Mouse (Mus musculus): ENCODE measurements around the gene Pfdn2. TPM values are rescaled to one million over a fixed set of nuclear protein-coding genes. Genes with fewer than 3 reads are reported as not detected.

Pfdn2 gene
- polyA plus RNA-seq, 1 experiment from 2014 or later, result 73.7 TPM

GRCm38 (mm10) chr1:171361106-171362103 lies 15.9 kb downstream of the Pfdn2 start:
- Histone ChIP-seq H3K4me1 (replicated peaks; ENCODE audit: control insufficient read depth, insufficient read depth, low read length) (peaks cover 11% of the 10 kb centered on the region), H3K4me2 (peak overlapping the region; percentile 91), H3K27ac (ENCODE audit: low read depth, low read length) (0 out of 2 replicates have a peak overlapping the region, but pooled peaks have one; percentile 4), H3K4me3 (ENCODE audit: low read depth, low read length) (peak overlapping the region; percentile 54), H3K27me3 (replicated peaks; ENCODE audit: control insufficient read depth, insufficient read depth, low read length) (no peaks in the 10 kb centered on the region), H3K9ac (ENCODE audit: low read depth, low read length) (peak overlapping the region; percentile 59), H3K36me3 (ENCODE audit: control insufficient read depth, insufficient read depth, low read length) (peaks cover 12% of the 10 kb centered on the region; the same call in 1 of the 2 replicates), H3K9me3 (ENCODE audit: control insufficient read depth, low read length) (no peaks in the 10 kb centered on the region)
- DNase-seq (ENCODE audit: low spot score) (no peak), ATAC-seq (replicated peaks; ENCODE audit: low FRiP score) (peak; percentile 69)
- 34% methylated on average over 16 of the region's 16 CpGs for WGBS

GRCm38 (mm10) chr1:171365934-171366333 lies 20.5 kb downstream of the Pfdn2 start:
- WGBS, result 62% methylated on average over 7 of the region's 7 CpGs
- Histone ChIP-seq H3K4me1 (replicated peaks; ENCODE audit: control insufficient read depth, insufficient read depth, low read length) (peaks cover 5% of the 10 kb centered on the region; the same call in 1 of the 2 replicates), H3K27me3 (replicated peaks; ENCODE audit: control insufficient read depth, insufficient read depth, low read length) (no peaks in the 10 kb centered on the region), H3K4me2 (no peak overlapping the region), H3K27ac (ENCODE audit: low read depth, low read length) (no peak overlapping the region), H3K9ac (ENCODE audit: low read depth, low read length) (no peak overlapping the region), H3K36me3 (ENCODE audit: control insufficient read depth, insufficient read depth, low read length) (no peaks in the 10 kb centered on the region), H3K9me3 (ENCODE audit: control insufficient read depth, low read length) (no peaks in the 10 kb centered on the region), H3K4me3 (ENCODE audit: low read depth, low read length) (no peak overlapping the region)
- DNase-seq (ENCODE audit: low spot score) (no peak), ATAC-seq (replicated peaks; ENCODE audit: low FRiP score) (no peak)

DNA sequence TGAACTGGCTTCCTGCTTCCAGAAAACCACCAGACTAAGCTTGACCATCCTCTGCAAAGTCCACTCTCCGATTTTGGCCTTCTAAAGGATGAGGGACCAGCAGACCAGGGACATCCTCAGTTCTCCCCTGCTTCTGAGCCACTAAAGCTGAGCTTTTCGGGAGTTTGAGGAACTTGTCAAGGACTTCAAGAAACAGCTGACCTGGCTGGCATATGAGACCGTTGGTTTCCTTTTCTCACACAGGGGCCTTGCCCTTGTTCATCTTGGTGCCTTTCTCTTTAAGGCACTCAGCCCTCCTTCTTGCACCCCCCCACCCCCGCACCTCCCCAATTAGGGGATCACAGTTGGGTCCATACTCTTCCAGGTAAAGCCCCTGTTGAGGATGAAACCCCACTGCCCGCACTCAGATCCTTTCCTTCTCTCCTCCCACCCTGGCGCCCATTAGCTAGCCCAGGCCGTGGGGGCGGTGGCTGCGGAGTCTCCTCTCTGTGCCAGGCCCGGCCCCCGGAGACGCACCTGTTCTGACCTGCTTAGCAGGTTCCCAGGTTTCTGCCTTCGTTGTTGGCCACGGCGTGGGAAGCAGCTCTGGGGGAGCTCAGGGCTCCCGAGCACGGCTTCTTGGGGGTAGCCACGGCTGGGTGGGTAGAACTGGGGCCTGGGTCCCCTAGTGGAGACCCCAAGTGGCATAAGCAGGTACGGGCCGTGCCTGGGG lies 24.5 kb downstream of the Pfdn2 start, which contains the start of gene Nectin4:
Gene Nectin4, plus strand, starts transcription at position 255 of the 712 bp plus-strand sequence.
- 42% methylated on average over 20 of the region's 20 CpGs for WGBS
- ATAC-seq (replicated peaks; ENCODE audit: low FRiP score), result no peak
- H3K9me3 ChIP-seq (ENCODE audit: control insufficient read depth, low read length), result no peaks in the 10 kb centered on the region
- H3K27me3 ChIP-seq (replicated peaks; ENCODE audit: control insufficient read depth, insufficient read depth, low read length), result no peaks in the 10 kb centered on the region; the same call in 1 of the 2 replicates
- no peak within 1 kb of the TSS for H3K4me2 ChIP-seq
- H3K27ac ChIP-seq (ENCODE audit: low read depth, low read length), result no peak within 1 kb of the TSS
- H3K36me3 ChIP-seq (ENCODE audit: control insufficient read depth, insufficient read depth, low read length), result no peaks in the 10 kb centered on the region
- no peak within 1 kb of the TSS for H3K9ac ChIP-seq (ENCODE audit: low read depth, low read length)
- 0 out of 2 replicates have a peak, but pooled peaks cover 8% of the 10 kb centered on the region for H3K4me1 ChIP-seq (replicated peaks; ENCODE audit: control insufficient read depth, insufficient read depth, low read length)
- no peak within 1 kb of the TSS for H3K4me3 ChIP-seq (ENCODE audit: low read depth, low read length)
- no peak for DNase-seq (ENCODE audit: low spot score)

GRCm38 (mm10) chr1:171372880-171373279 lies 27.4 kb downstream of the Pfdn2 start:
- H3K9ac ChIP-seq (ENCODE audit: low read depth, low read length), result no peak overlapping the region

DNA sequence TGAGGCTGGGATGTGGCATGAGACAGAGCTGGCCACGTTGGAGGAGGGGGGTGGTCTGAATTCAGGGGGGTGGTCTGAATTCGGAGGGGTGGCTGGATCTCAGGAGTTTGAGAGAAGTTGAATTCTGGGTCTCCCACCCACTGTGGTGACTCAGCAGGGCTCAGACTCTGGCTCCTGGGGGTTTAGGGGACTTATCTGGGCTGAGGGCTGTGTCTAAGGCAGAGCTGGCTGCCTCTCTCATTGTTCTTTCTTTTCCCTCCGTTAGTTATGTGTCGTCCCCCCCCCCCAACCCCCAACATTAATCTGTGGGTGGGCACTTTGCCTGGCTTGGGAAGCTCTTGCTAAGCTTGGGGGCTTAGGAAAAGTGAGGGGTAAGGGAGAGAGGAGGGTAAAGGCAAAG lies 28.5 kb downstream of the Pfdn2 start:
- DNase-seq (ENCODE audit: low spot score) (no peak), ATAC-seq (replicated peaks; ENCODE audit: low FRiP score) (no peak)
- Histone ChIP-seq H3K4me3 (ENCODE audit: low read depth, low read length) (no peak overlapping the region), H3K27ac (ENCODE audit: low read depth, low read length) (no peak overlapping the region), H3K9me3 (ENCODE audit: control insufficient read depth, low read length) (no peaks in the 10 kb centered on the region), H3K4me1 (replicated peaks; ENCODE audit: control insufficient read depth, insufficient read depth, low read length) (peaks cover 15% of the 10 kb centered on the region), H3K9ac (ENCODE audit: low read depth, low read length) (no peak overlapping the region), H3K4me2 (peak overlapping the region; percentile 12; the same call in 1 of the 2 replicates), H3K27me3 (replicated peaks; ENCODE audit: control insufficient read depth, insufficient read depth, low read length) (no peaks in the 10 kb centered on the region; the same call in 1 of the 2 replicates), H3K36me3 (ENCODE audit: control insufficient read depth, insufficient read depth, low read length) (no peaks in the 10 kb centered on the region)
- WGBS, result 6% methylated on average over 4 of the region's 4 CpGs

More at GRCm38 (mm10) chr1:171372880-171373279, 27.4 kb downstream of the Pfdn2 start:
- no peak overlapping the region for H3K4me2 ChIP-seq
- no peaks in the 10 kb centered on the region for H3K36me3 ChIP-seq (ENCODE audit: control insufficient read depth, insufficient read depth, low read length)
- H3K27me3 ChIP-seq (replicated peaks; ENCODE audit: control insufficient read depth, insufficient read depth, low read length), result no peaks in the 10 kb centered on the region; the same call in 1 of the 2 replicates
- DNase-seq (ENCODE audit: low spot score) (no peak), ATAC-seq (replicated peaks; ENCODE audit: low FRiP score) (no peak)
- peaks cover 10% of the 10 kb centered on the region for H3K4me1 ChIP-seq (replicated peaks; ENCODE audit: control insufficient read depth, insufficient read depth, low read length)
- no peak overlapping the region for H3K27ac ChIP-seq (ENCODE audit: low read depth, low read length)
- no peaks in the 10 kb centered on the region for H3K9me3 ChIP-seq (ENCODE audit: control insufficient read depth, low read length)
- H3K4me3 ChIP-seq (ENCODE audit: low read depth, low read length), result no peak overlapping the region
- WGBS, result 70% methylated on average over 3 of the region's 3 CpGs

DNA sequence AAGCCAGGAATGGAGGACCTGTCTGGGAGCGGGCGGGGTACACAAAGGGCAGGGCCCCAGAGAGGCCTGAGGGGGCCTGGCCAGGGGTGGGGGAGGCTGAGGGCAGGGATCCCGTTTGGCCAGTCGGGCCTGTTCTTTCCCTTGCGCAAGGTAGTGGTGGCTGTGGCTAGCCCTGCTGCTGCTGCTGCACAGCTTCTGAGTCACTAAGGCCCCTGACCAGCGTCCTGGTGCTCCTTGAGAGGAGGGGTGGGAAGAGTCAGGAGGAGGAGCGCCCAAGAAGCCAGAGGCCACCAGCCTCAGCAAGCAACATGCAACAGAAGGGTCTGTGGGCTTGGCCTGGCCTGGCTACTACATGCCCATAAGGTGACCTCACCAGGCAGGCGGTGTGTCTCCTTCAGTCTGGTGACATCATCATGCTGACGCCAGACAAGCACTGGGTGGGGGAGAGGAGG lies 30.2 kb downstream of the Pfdn2 start:
- H3K27ac ChIP-seq (ENCODE audit: low read depth, low read length), result no peak overlapping the region
- H3K36me3 ChIP-seq (ENCODE audit: control insufficient read depth, insufficient read depth, low read length), result no peaks in the 10 kb centered on the region
- H3K4me2 ChIP-seq, result no peak overlapping the region
- no peak overlapping the region for H3K9ac ChIP-seq (ENCODE audit: low read depth, low read length)
- peaks cover 21% of the 10 kb centered on the region for H3K4me1 ChIP-seq (replicated peaks; ENCODE audit: control insufficient read depth, insufficient read depth, low read length)
- WGBS, result 41% methylated on average over 9 of the region's 9 CpGs
- no peaks in the 10 kb centered on the region for H3K9me3 ChIP-seq (ENCODE audit: control insufficient read depth, low read length)
- peaks cover 14% of the 10 kb centered on the region for H3K27me3 ChIP-seq (replicated peaks; ENCODE audit: control insufficient read depth, insufficient read depth, low read length)
- ATAC-seq (replicated peaks; ENCODE audit: low FRiP score), result peak; percentile 32; the same call in 1 of the 2 replicates
- no peak overlapping the region for H3K4me3 ChIP-seq (ENCODE audit: low read depth, low read length)
- no peak for DNase-seq (ENCODE audit: low spot score)

DNA sequence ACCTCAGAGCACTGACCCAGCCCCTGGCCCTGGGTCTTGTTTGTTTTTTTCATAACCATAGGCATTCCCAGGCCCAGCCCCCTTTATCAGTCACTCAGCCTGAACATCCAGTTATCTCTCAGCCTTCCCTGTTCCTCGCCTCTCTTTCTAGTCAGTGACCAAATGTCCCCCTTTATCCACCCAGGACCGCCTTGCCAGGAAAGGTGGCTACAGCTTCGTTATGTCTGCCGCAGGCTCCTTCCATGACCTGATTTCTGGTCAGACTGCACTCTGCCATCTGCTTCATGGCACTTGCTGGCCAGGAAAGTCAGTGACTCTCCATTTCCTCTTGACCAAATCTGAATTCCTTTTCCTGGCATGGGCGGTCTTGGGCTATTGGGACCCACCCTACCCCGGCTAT lies 32.8 kb downstream of the Pfdn2 start:
- Histone ChIP-seq H3K9me3 (ENCODE audit: control insufficient read depth, low read length) (no peaks in the 10 kb centered on the region), H3K36me3 (ENCODE audit: control insufficient read depth, insufficient read depth, low read length) (no peaks in the 10 kb centered on the region), H3K4me2 (no peak overlapping the region), H3K4me3 (ENCODE audit: low read depth, low read length) (no peak overlapping the region), H3K4me1 (replicated peaks; ENCODE audit: control insufficient read depth, insufficient read depth, low read length) (peaks cover 20% of the 10 kb centered on the region), H3K27ac (ENCODE audit: low read depth, low read length) (no peak overlapping the region), H3K27me3 (replicated peaks; ENCODE audit: control insufficient read depth, insufficient read depth, low read length) (peaks cover 20% of the 10 kb centered on the region), H3K9ac (ENCODE audit: low read depth, low read length) (no peak overlapping the region)
- ATAC-seq (replicated peaks; ENCODE audit: low FRiP score), result no peak
- WGBS, result 71% methylated on average over 6 of the region's 6 CpGs
- no peak for DNase-seq (ENCODE audit: low spot score)

GRCm38 (mm10) chr1:171379935-171380599 lies 34.6 kb downstream of the Pfdn2 start:
- DNase-seq (ENCODE audit: low spot score), result peak; percentile 69
- peaks cover 20% of the 10 kb centered on the region for H3K27me3 ChIP-seq (replicated peaks; ENCODE audit: control insufficient read depth, insufficient read depth, low read length)
- no peaks in the 10 kb centered on the region for H3K36me3 ChIP-seq (ENCODE audit: control insufficient read depth, insufficient read depth, low read length)
- WGBS, result 5% methylated on average over 31 of the region's 31 CpGs
- H3K9ac ChIP-seq (ENCODE audit: low read depth, low read length), result no peak overlapping the region
- ATAC-seq (replicated peaks; ENCODE audit: low FRiP score), result peak; percentile 63
- peak overlapping the region; percentile 22 for H3K4me3 ChIP-seq (ENCODE audit: low read depth, low read length)
- H3K9me3 ChIP-seq (ENCODE audit: control insufficient read depth, low read length), result no peaks in the 10 kb centered on the region
- peak overlapping the region; percentile 48 for H3K4me2 ChIP-seq
- peaks cover 13% of the 10 kb centered on the region for H3K4me1 ChIP-seq (replicated peaks; ENCODE audit: control insufficient read depth, insufficient read depth, low read length)
- H3K27ac ChIP-seq (ENCODE audit: low read depth, low read length), result no peak overlapping the region
